Mouse (Mus musculus): ENCODE results near the gene Cntnap1.

Gene Cntnap1

DNA sequence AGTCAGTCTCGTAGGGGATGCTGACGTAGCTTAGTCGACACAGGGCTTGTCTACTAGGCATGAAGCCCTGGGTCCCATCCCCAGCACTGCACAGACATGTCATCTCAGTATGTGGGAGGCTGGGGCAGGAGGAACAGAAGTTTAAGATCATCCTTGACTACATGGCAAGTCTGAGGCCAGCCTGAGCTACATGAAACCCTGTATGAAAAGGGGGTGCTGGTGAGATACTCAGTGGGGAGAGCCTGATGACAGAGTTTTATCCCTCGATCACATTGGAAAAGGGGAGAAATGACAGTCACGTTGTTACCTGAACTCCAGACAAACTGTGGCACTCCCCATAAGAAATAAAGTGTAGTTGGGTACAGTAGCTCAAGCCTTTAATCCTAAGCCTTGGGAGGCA, 17.2 kb downstream of the Cntnap1 start:
- no peak for DNase-seq

DNA sequence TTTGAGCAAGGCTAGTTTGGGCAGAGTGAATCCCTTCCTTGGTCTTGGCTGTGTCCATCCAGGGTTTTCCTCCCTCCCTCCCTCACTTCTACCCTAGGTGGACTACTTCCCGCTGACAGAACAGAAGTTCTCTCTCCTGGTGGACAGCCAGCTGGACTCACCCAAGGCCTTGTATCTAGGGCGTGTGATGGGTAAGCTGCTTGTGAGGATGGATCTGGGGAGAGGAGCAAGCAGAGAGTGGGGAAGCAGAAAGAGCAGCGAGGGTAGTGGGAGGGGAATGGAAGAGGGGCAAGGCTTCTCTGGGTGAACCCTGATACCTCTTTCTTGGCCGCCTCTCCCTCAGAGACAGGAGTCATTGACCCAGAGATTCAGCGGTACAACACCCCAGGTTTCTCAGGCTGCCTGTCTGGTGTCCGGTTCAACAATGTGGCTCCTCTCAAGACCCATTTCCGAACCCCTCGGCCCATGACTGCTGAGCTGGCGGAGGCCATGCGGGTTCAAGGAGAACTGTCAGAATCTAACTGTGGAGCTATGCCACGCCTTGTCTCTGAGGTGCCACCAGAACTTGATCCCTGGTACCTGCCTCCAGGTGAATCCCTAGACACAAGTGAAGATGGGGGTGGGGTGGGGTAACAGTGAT, 18.0 kb downstream of the Cntnap1 start:
- DNase-seq: no peak

DNA sequence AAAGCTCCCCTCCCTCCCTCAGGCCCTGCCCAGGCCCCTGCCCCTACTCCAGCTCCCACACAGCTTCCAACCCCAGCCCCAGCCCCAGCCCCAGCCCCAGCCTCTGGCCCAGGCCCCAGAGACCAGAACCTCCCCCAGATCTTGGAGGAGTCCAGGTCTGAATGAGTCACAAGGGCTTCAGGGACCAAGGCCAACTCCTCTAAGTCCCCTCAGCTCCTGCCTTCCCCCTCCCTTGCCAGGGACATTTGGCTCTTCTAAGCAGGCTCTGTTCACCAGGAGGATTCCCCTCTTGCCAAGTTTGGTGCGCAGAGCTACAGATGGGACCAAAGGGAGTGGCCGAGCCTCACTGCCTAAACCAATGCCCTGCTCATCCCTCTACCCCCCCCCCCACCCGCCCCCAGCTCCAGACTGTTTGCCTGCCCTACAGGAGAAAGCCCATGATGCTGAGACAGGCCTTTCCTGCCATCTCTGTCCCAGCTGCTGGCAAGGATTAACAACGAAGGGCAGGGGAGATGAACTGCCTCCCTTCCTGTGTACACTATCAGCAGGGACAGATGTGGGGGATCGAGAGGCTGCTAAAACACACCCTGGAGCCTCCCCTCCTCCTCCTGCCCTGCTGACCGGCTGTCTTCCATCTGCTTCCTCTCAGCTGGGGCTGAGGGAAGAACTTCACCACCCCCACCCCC, 19.3 kb downstream of the Cntnap1 start:
- peak; percentile 45 for DNase-seq

DNA sequence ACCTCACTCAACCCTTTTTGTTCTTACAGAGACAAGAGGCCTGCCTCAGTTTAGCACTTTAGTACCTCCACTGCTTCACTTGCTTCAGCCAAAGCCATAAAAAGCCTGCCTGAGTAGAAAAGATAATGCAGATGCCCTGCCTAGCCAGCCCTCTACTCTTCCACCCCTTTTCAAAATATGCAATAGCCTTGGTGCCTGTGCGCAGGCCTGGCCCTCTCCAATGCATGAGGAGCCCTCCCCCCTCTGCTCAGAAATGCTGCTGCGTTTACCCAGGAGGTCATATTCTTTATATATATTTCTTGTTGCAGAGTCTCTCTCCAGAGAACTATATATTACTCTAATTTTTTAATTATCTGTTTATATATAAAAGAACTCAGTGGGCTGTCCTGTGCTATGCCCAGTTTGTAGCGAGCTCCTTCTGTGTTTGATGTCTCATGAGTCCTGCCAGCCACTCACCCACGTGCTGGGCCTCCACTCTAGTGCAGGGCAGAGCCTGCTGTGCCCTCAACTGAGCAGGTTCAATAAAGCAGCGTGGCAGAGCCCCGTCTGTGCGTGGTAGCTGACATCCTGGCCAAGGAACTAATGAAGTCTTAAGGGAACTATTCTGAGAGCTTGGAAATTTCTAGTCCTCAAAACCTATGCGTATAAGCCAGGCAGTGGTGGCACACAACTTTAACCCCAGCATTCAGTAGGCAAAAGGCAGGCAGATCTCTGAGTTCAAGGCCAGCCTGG, 20.0 kb downstream of the Cntnap1 start:
- DNase-seq: no peak

DNA sequence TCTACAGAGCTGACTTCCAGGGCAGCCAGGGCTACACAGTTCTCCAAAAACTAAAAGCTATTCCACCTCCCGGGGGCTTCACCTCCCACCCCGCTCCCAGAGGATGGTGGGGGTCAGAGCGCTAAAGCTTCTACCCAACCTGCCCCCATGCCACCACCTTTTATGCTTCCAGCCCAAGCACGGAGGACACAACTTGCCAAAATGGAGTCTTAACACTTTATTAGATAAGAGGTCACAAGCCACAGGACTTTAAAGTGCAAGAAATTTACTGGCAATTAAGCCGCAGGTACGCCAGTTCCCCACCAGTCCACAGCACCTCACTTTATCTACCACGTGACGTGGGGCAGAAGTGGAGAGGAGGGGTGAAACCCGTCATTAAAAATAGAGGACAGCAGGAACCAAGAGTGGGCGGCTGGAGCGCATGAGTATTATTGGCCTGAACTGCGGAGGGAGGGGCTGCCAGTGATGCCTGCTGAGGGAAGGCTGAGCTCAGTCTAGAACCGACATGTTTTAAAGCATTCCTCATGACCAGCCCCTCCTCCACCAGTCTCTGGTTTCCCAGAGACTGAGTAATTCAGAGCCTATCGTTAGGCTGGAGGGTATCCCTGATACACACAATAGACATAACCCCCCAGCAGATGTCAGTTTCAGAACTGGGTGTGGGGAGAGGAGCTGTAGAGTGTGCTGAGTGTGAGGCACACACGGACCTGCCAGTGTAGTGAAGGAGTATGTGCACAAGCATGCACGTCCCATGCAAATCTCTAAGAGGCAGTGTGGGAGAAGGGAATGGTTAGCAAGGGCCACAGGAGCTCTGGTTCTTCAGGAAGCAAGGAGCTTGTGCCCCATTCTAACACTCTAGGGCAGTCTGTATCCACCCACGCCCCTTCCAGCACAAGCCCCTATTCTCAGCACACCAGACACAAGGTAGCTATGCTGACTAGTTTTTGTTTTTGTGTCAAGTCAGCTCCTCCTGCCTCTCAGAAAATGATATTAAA, 20.9 kb downstream of the Cntnap1 start:
- no peak for DNase-seq

DNA sequence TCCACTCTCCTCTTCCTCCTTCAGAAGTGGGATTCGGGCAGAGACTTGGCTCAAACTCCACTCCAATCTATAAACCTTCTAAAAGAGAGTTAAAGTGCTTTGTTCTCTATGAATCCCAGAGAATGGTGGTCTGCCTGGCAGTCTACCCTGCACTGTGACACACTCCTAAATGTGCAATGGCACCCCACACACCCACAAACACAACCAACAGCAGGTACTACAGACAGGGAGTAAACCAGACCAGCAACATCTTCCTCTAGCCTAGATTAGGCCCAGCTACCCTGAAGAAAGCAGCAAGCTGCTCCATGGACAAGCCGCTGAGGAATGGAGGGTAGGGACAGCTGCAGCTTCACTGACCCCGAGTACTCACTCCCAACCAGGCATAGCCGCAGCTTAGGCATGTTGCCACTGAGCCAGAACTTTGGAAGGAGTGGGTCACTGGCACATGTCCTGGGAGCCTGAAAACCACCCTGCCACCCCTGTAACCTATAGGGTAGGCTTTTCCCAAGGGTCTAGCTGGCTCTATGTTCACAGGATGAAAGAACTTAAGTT, 21.7 kb downstream of the Cntnap1 start:
- no peak for DNase-seq

DNA sequence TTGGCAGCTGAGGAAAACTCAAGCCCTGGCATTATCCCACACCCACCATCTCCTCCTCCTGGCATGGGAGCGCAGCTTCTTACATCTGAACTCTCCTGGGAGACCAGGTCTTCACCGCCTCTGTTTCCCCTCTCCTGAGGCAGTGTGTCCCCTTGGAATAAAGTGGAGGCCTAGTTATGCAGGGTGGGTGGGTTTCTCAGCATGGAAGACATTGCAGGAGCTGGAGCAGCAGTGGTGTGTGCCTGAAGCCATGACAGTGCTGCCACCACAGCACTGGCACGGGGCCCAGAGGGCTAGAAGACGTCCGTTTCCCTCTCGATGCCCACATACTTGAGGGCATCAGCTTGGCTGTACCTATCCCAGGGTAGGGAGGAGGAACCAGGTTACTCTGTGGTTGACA, 22.3 kb downstream of the Cntnap1 start:
- DNase-seq: no peak

DNA sequence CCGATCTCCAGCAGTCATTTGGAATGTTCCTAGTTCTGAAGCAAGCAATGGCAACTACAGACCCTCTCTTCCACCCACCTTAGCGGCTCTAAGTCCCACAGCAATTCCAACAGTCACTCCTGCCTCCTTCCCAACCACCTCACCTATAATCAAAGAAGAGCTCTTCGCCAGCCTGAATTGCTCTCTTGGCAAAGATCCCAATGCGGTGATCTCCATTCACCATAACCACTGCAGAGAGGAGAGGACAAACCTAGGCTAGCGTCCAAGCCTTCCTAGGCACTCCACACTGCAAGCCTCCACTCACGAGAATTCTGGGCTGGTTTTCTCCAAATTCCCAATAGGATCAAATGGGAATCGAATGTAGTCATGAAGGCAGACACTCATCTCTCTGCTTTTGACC, 22.8 kb downstream of the Cntnap1 start:
- no peak for DNase-seq

DNA sequence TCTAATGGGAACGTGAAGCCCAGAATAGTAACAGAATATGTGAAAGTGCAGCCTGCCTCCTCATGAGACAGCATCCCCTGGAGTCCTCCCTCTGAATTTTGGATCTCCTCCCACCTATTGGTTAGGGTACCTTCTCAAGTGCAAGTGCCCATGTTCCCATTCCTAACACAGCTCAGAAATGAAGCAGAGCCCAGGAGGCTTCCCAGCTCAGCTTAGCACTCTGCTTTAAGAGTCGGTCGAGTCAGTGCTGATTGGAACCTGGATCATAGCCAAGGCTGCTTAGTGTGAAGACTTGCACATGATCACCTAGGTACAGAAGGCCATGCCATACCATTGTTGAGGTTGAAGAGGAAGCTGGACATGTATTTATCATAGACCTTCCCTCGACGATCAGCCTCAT, 23.8 kb downstream of the Cntnap1 start:
- no peak for DNase-seq

DNA sequence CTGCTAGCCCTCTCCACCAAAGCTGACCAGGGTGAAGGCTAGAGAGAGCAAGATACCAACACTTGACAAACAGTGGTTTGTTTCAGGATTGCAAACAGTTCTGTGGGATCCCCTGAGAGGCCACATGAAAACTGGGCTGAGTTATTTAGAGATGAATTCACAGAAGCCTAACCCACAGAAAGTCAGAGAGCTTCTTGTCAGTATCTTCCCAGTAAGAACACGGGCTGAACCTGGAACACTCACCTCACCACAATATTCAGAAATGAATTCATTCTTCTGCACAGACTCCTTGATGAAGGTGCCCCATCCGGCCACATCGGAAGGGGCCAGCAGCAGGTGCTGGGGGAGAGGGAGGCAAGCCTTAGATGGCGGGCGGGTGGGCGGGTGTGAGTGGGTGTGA, 24.3 kb downstream of the Cntnap1 start:
- no peak for DNase-seq

DNA sequence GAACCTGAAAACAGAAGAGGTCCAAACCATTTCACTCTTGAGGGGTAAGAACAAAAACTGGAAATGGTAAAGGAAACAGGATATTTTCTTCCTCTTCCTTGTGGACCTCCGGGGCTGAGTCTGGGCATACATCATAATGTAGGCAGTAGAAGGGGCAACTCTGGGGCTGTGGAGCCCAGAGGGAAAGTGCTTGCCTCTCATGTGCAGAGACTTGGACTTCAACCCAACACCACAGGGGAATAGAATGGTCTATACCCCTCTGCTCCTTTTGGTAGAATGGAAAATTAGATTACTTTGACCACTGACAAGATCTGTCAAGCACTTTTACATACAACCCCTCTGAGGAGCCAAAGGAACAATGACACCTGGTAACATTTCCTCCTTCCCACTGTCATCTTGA, 24.8 kb downstream of the Cntnap1 start:
- no peak for DNase-seq

DNA sequence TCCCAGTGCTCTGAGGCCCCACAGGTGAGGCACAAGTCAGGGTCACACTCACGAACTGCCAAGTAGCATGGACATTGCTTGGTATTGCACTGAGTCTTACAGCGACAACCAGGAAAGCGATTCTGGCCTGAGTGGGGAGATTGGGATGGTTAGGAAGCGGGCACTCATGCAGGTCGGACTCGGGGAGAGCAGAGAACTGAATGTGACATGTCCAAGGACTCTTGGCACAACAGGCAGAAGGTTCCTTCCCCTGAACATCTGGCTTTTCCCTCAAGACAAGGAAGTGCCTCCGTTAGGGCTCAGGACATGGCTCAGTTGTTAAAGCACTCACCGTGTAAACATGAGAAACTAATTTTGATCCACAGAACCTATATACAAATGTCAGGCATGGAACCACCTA, 25.2 kb downstream of the Cntnap1 start:
- DNase-seq: no peak

DNA sequence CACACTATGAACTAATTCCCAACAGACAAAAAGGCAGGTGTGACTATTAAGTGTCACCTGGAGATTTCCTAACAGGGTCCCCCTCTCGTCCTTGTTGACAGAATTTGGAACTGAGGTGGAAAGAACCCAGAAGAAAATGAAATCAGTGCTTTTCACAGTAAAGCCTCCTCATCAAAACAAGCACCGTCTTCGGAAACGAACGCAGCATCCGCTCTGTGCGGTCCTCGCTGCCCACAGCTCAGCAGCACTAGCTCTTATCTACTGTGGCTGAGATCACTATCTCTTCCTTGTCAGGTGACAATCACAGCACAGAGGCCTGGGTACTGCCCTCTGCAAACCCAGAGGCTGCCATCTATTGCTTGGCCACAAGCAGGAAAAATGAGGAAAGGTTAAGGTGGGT, 25.9 kb downstream of the Cntnap1 start:
- no peak for DNase-seq

DNA sequence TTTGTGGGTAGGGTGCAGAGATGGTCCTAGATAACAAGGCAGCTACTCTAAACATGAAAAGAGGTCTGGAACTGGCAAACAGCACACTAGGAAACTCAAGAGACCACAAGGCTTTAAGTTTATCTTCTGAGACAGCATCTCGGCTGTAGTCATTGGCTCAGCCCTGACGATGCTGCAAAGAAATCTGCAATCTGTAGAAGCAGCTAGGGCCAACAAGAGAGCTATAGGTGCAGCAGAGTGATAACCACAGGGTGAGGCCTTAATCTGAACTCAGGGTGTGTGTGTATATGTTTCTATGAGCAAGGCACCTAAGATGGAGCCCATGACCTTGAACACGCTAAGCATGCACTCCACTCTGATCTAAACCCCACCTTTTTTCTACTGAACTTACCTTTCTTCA, 29.2 kb downstream of the Cntnap1 start:
- DNase-seq: no peak

DNA sequence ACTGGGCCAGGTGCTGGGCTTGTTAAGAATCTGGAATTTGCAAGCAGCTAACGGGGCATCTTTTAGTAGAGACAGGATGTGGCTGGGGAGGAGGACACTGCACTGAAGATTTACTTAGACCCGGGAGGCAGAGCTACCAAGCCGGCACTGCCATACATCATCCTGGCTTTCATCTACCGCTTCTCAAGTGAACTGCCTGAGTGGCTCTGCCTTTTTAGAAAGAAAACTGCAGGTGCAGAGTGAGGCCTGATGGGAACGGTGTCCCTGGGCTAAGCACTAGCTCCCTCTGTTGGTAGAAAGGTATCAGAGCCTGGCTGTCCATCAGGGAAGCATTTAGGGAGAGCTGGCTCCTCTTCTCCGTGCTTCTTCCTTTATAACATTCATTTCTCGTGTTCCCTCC, 30.7 kb downstream of the Cntnap1 start:
- DNase-seq: no peak

DNA sequence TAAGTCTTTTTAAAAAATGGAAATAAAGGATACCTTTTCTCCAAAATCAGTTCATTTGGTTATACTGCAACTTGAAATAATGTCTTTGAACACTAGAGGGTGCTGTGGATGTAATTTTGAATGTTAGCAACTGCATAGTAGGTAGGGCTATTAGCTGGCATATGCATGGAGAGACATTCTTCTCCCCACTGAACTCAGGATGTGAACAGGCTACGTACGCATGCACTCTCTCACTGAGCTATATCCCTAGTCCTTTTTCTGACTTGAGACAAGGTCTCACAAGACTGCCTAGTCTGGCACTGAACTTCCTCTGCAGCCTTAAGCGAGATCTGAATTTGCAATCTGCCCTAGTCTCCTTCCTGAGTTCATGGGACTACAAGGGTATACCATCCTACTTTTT, 41.6 kb downstream of the Cntnap1 start:
- no peak for DNase-seq

DNA sequence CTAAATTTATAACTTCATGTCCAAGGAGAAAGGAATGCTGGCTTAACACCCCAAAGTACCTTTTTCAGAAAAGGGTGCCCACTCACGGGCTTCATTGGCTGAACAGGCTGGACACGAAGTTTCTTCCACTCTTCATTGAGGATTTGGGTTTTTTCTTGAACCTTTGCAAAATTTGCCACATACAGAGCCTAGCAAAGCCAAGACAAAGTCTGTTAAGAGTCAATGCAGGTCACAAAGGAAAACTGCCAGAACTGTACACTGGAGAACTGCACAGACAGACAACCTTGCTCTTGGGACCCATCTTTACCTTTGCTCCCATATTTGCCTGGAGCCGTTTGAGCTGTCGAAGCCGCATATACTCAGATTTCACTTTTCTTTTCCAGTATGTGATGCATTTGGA, 46.6 kb downstream of the Cntnap1 start:
- peak; percentile 28 for DNase-seq

DNA sequence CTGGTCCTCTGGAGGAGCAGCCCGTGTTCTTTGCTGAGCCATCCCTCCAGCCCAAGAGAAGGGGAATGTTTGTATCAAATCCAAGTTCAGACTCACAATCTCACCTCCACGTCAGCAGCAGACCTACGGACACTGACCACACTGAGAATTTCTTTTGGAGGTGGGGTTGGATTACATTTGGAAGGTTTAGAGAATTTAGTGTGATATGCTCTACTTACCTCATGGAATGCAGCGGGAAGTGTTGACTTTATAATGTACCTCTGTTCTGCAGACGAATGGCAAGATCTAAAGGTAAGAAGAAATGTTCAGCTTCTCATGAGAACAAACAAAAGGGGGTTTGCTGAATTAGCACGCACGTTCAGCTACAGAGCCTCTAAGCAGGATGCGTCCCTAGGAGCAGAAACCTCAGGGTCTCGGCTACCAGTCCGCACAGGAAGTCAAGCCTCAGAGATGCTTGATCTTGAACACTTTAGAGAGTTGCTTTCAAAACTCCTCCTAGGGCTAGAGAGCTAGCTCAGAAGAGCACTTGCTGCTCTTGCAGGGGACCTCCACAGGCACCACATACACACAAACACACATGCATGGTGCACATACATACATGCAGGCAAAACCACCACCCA, 48.2 kb downstream of the Cntnap1 start:
- peak; percentile 51 for DNase-seq

DNA sequence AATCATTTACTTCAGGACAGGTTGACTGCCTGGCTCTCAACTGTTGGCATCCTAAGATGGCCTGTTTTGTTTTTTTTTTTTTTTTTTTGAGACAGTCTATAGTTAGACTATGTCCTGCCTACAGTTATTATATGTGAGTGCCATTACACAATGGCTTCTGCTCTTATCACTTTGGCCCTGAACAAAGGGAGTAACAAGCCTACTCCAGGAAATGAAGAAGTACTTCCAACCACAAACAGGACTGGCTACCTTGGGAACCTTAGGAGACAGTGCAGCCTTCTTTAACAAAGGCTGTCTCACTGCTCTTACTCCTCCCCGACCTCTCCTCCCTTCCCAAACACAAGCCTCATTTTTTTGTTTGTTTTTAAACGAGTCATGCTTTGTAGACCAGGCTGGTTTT, 50.5 kb downstream of the Cntnap1 start:
- no peak for DNase-seq

DNA sequence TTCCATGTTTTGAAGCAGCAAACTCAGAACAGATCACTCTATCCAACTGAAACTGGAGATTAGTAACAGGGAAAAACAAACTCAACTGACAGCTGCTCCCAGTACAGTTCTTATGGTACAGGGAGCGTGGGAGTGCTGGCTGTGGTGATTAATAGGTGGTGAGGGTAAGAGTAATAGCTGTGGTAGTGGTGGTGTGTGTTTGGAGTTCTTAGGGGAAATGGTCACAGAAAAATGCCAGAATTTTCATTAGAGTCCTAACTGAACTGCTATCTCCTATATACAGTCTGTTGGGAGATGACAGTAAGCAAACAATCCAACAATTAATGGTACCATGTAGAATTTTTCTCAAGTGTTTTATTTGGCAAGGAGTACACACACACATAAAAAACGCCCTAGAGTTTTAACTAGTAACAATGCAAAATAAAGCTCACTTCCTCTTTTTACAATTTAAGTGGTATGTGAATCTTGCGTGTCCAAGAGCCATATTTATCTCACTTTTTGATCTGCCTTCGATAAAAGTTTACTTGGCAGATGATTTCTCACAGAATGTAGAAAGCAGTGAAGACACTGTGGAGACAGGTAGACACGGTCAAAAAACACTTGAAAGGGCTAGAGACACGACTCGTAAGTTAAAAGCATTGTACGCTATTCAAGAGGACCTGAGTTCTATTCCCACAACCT, 51.1 kb downstream of the Cntnap1 start:
- no peak for DNase-seq

DNA sequence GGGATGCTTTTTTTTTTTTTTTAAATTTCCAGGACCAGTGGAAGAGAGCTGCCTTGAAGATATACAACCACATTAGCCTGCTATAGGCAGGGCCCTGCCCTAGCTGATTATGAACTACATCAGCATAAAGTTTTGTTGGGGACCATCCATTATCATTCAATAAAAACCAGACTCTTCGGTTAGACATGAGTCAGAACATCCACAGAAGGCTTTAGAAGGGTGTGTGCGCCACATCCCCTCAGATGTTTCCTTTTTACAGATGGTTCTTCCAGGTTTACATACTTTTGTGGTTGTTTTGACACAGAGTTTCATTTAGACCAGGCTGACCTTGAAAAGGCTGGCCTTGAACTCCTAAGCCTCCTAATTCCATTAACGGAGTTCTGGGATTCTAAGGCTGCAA, 54.0 kb downstream of the Cntnap1 start:
- no peak for DNase-seq

All from kidney, adult 11 months (tissue).